Mouse (Mus musculus) lung, postnatal 4 days (tissue): ENCODE measurements around the gene Styx.
"Not testable (repeated sequence)": the region's sequence is repeated elsewhere in the genome, so short reads cannot be mapped to it uniquely, and the experiment has no call there.

ENCODE experiments used
- DNase-seq, 2 experiments: peaks; one replicate each; pipeline ENCODE4 v3.0.0; 2021

Styx gene

GRCm38 (mm10) chr14:45441291-45441690, 90.4 kb downstream of the Styx start:
- no peak for DNase-seq

GRCm38 (mm10) chr14:45442781-45443560, 92.1 kb downstream of the Styx start:
- DNase-seq = peak in 1 of 2 experiments; percentile 19

DNA sequence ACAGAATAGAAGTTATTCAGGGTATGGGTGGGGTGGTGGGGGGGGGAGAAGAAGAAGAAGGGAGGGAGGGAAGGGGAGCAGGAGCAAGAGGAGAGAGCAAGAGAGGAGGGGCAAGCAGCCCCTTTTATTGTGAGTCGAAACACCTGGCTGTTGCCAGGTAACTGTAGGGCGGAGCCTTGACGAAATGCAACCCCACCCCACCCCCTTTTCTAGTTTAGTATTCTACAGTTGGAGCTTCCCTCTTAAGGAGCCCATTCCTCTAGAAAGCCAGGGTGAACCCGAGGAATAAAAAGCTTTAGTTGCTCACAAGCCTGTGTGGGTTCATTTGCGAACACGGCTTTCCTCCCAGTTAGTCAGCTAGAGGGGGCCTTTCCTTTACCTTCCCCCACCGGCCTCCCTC, 94.0 kb downstream of the Styx start:
- DNase-seq = peak in 1 of 2 experiments; percentile 5

DNA sequence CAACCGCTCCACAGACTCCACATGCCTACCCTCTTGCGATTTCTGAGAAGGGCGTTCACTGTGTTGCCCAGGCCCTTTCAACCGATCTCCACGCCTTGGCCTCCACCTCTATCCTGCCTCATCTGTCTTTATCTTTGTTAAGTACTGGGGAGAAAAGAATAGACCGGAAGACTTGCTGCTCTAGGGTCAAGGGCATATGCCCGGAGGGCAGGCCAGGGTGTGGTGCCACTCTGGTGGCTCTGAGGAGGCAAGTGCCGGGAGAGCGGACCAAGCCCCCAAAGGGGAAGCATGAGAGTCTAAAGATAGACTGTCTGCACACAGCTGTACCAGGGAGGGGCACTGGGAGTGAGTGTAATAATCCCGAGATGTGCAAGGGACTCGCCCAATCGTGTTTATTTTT, 94.6 kb downstream of the Styx start:
- peak in 1 of 2 experiments; percentile 60 for DNase-seq

- no peak for DNase-seq
These were observed 95.9 kb downstream of the Styx start for GRCm38 (mm10) chr14:45446777-45447176.

DNA sequence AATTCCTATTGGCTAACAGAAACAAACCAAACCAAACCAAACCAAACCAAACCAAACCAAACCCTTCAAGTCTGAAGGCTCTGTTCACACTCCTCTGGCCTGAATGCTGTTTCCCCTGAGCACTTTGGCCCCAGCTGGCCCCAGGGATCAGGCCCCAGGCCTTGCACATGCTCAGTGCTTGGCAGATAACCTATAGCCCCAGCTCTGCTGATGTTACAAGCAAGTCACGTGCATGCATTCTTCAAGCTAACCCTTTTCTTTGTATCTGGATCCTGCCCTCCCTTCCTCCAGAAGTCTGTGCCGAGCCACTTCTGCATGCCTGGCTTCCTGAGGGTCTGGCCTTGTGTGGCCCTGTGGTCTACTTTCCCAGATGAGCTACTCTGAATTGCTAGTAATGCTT, 100.2 kb downstream of the Styx start:
- DNase-seq = peak in 1 of 2 experiments; percentile 16

DNA sequence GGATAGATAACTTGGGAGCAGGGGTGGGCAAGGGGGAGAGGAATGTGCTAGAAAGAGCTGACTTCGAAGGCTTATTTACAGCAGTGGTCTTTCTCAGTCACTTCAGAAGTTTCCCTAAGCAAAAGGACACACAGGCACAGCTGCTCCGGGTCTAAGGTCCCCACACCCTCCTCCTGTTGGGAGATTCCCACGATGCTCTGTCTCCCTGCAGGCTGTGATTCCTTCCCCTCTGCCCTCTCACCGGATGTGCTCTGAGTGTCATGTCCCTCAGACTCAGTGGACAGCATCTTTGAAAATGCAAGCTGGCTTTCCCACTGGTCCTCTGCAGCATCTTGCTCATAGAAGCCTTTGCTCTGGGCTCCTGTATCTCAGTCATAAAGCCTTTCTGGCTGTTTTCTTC, 101.3 kb downstream of the Styx start:
- peak in 1 of 2 experiments; percentile 82 for DNase-seq

DNA sequence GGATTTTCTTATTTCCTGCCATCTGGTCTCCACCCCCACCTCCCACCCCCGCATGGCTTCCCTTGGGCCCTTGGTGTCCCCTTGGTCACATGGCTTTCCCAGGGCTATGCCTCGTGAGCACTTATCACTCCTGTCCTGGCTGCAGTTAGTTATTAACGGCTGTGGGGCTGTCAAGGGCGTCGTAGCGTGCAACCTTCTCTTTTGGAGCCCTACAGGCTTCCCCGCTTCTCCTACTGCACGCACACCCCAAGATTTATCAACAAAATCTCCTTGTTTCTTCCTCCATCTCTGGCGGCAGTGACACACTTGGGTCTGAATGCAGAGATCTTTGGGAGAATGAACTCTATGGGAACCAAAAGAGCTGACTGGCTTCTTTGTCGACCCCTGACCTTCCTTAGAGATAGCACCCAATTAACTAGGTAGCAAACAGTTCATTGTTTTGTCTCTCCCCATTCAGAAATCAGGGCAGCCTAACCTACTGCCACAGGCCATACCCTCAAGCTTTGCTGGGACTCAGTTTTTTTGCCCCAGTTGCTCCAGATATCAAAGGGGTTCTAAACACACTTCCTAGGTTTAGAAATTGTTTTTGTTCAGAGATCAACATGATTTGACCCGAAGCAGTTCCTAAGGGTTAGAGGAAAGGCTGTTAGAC, 102.1 kb downstream of the Styx start:
- peak in 1 of 2 experiments; percentile 59 for DNase-seq

DNA sequence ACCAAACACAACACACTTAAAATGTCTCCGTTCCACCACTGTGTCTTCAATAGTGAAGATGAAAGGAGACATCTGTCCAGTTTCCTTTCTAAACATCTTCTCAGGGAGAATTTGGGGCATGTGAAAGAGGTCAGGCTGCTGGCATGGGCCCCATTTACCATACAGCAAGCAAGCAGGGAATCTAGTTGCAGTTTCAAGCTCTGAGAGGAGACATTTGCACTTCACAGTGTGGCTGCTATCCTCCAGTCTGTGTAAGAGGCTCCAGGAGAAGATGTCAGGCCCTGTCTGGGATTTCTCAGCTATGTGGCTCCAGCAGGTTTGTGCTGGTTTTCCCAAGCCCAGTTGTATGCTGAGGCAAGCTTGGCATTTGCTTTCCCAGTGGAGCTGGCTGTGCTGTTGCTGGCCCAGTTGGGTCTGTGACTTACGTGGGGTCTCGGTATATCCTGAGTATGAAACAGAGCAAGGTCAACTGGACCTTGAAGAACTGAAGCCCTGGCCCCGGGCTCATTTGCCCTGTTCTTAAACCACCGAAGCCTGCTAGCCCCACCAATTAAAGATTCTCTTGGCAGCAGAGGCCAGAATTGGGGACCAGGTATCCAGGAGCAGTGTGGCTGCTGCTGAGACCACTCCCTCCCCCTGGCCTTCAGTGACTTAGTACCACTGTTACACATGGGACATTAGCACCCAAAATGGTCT, 102.8 kb downstream of the Styx start:
- peak; percentile 59 to 84 for DNase-seq

DNA sequence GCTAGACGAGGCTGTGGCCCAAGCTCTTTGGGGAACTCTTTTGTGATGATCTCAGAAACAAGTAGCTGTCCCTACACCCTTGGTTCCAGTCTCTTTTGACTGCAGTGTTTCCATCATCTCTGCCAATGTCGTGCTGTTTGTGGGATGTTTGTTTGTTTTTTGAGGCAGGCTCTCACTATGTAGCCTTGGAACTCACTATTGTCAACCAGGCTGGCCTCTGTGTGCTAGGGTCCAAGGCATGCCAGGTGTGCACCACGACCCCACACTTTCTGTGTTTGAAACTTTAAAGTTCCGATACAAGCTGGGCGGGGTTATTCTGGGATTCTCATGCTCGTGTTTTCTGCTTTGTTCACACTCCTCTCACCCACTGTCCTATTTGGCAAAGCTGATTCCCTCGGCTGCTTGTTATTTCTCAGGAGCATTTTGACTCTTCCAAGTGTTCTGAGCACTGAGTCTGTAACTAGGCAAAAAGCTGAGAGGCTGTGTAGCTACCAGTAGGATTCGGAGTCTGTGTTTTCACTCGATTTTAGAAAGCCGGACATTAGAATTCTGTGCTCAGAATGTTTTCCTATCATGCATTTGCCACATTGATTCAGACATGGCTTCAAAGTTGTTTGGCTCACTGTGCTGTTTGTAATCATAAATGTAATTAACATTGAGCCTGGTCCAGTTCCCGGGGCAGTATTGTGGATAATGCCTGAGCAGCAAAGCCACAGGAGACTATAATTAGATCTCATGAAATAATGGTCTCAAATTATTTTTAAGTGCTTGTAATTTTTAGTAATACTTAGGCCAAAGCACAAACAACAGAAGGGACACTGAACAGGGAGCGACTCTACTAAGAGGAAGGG, 105.0 kb downstream of the Styx start:
- DNase-seq = peak in 1 of 2 experiments; percentile 23

DNA sequence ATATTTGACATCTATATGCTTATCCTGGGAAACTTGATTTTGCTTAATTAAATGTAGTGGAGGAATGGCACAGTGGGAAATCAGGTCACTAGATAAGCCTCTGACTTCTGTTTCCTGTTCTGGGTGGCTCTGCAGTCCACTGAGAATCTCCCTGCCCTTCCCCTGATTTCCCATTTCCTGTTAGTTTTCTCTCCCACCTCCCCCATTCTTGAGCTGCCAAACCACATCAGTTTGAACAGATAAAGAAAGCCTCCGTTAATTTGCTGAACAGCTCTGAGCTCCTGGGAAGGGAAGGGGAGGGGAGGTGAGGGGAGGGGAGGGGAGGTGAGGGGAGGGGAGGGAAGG, 105.6 kb downstream of the Styx start:
- peak in 1 of 2 experiments; percentile 31 for DNase-seq

GRCm38 (mm10) chr14:45457003-45457402, 106.1 kb downstream of the Styx start:
- peak in 1 of 2 experiments; percentile 40 for DNase-seq

- DNase-seq = peak in 1 of 2 experiments; percentile 8
These were observed 109.0 kb downstream of the Styx start for GRCm38 (mm10) chr14:45459877-45460276.

- peak in 1 of 2 experiments; percentile 12 for DNase-seq
These were observed 109.6 kb downstream of the Styx start for GRCm38 (mm10) chr14:45460491-45460890.

GRCm38 (mm10) chr14:45461945-45462344, 111.1 kb downstream of the Styx start:
- DNase-seq = peak in 1 of 2 experiments; percentile 6

DNA sequence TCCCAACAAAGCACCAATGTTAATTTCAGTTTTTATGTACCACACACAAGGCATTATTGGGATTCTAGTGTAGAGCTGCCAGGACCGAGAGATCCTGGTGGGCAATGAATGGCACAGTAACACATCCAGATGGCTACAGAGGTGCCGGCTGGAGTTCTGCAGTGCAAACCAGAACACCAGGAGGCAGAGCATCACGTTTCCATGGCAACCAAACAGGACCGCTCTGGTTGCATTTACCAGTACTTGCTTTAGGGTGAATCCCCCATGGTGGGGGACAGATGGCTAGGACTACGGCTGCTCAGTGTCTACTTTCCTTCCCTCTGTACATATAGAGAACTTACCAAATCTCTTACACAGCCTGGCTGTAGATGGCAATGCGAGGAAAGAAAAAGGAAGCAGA, 111.5 kb downstream of the Styx start:
- DNase-seq = peak in 1 of 2 experiments; percentile 18

DNA sequence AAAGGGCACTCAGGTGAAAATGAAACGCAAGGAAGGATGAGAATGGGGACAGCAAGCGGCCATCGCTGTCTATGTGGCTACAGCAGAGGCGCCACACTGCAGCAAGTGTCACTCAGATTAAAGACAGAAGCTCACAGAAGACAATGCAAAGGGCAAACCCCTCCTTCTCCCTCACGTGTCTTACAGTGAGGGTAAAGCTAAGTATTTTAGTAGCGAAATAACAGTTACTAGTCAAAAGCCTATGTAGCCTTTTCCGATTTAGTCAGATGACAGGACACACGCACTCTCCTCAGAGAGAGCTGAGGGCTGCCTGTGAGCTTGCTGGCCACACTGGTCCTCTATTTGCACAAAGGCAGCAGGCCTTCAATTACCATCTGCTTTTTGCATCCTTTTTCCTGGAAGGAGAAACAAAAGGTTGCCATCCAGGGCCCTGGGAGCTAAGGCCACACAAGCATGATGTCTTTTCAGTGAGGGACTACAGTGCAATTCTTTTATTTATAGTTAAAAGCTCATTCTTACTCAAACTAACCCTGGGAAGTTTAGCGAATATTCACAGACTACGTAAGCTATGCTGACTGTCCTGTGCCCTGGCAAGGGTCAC, 112.1 kb downstream of the Styx start:
- peak in 1 of 2 experiments; percentile 13 for DNase-seq

GRCm38 (mm10) chr14:45463599-45463998, 112.7 kb downstream of the Styx start:
- DNase-seq = peak; percentile 73 to 83

DNA sequence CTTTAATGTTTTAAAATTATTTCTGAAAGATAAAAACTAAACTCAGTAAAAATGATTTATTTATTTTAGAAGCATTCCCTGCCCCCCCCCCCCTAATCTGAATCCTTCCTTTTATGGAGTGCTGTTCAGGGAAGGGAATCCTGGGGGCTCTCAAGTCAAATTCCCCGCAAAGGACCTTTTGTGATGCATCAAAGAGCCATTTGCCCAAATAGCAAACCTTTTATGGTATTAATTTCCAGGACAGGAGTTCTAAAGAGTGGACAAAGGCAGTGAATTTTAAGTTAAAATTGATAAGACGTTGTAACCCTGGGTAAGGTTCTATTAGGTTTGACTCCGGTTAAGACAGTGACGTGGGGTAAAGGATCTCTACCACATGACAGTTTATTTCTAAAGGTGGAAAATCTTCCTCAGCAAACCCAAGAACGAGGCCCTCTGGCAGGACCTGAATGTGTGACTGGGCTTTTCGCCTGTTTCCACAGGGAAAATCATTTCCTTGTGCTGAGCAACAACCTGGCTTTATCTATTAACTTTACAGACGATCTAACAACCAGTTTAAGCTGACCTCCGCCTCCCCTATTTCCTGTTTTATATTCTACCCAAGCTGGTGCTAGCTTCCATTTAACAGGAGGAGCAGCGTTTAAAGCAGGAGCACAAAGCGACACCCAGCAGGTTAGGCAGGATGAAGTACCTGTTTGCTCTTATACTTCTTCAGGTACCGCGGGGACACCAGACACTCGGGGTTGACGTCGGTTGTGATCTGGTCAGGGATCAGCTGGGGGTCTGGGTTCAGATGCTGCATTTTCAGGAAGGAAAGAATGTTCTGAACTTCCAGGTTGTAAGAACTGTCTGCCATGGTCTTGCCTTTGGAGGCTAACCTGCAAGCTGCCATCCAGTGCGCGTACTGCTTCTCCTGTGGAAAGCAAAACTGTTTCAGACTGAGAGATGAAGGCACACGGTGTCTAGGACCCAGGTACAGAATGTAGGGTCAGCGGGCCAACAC, 113.4 kb downstream of the Styx start:
- DNase-seq = no peak

GRCm38 (mm10) chr14:45466371-45466770, 115.5 kb downstream of the Styx start:
- DNase-seq = not testable (repeated sequence)

DNA sequence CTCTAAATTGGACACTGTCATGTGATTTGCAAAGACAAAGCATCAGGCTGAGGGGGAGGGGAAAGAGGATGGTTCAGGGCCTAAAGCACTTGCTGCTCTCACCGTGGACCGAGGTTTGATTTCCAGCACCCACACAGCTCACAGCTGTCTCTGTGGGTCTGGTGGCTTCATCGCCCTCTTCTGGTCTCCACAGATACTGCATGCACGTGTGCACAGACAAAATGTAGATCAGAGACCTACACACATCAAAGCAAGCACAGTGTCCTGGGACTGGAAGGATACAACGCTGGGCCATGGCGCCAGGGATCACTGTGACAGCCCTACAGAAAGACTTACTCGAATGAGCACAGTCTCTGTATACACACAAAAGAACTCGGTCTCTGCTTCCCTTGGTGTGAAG, 118.6 kb downstream of the Styx start:
- no peak for DNase-seq
